8 mouse cellular contexts compared by ENCODE assay signal in the genomic region with DNA sequence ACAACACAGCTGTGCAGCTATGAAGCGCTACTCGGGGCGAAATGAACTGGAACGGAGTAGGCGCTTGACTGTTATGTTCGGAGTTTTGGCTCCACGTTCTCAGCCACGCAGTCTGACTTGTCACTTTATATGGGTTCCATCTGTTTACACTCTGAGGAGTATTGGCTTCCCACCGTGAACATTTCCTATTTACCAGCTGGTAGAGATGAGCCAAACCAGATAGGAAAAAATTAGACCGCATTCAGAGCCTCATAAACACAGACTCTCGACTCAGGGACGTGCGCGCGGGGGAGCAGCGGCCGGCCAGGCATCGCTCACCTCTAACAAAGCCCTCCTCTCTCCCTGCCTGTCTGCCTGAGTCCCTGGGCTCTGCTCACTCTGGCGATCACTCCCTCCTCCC.
DNase-seq lines count a peak whose midpoint lies in the region; ATAC-seq and TF ChIP-seq lines count a peak whose summit lies in the region.

No protein-coding gene starts in this region.

- peak; percentile 7 to 8 for DNase-seq in urinary bladder, postnatal 36 days (ENCODE audit: low spot score in 2 of 2)
- DNase-seq in urinary bladder, adult 2 months (ENCODE audit: low spot score) = no peak
- peak; percentile 45 to 63 for DNase-seq in heart, adult 18-20 months
- peak; percentile 69 to 88 for DNase-seq in layer of hippocampus, adult 2 months (ENCODE audit: low spot score in 2 of 2)
- DNase-seq in lung, postnatal 36 days = peak; percentile 55
- no peak for DNase-seq in B cell, adult 2 months
- no peak for DNase-seq in adrenal gland, postnatal 14 days

- no peak for TF ChIP-seq CTCF in layer of hippocampus, adult 2 months (conservative IDR thresholded peaks at IDR 0.05)

- H3K27ac ChIP-seq in layer of hippocampus, adult 2 months = no peak overlapping the region

- no peak overlapping the region for H3K4me3 ChIP-seq in layer of hippocampus, adult 2 months

- ATAC-seq in CD4-positive, CD25-positive, alpha-beta regulatory T cell, adult 4 months = no peak

Comparison
In these comparisons a context has a peak if more than half of its experiments do, and no peak if none do; other contexts are left out.
1. DNase-seq: peak in urinary bladder, postnatal 36 days (2 of 2), heart, adult 18-20 months (2 of 2), layer of hippocampus, adult 2 months (2 of 2) and lung, postnatal 36 days (single experiment); none in urinary bladder, adult 2 months (single experiment), B cell, adult 2 months (0 of 2) and adrenal gland, postnatal 14 days (single experiment).